Mouse (Mus musculus) liver (tissue): ENCODE measurements around the gene Edar.
"Not testable (repeated sequence)": the region's sequence is repeated elsewhere in the genome, so short reads cannot be mapped to it uniquely, and the experiment has no call there.

ENCODE experiments used
- DNase-seq: peaks from one replicate; pipeline ENCODE4 v3.0.0-alpha.2; 2020; ENCODE audit warnings: mixed read lengths

The Edar gene

DNA sequence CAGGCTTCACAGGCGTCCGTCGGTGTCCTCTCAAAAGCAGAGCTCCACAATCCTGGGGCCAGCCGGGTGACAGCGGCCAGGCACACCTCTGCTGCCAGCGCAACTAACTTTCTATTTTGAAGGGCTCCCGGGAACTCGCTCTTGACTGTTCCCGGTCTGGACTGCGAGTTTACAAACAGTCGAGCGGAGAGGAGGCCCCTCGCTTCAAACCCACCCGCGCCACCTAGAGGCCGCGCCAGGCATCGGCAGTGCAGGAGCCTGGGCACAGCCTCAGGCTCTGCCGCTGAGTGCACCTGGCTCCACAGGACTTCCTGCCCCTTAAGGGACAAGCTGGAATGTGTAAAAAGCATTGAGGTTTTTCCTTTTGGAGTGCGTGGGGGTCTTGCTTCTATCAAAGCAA, at the start of gene Edar:
Edar (minus strand) TSS at position 122 of the 400 bp plus-strand sequence.
- peak; percentile 76 for DNase-seq

GRCm38 (mm10) chr10:58718110-58718509, 42.7 kb upstream of the Edar start, which contains the start of gene Gm17542:
TSS of gene Gm17542 (minus strand) at chr10:58718210.
- DNase-seq = not testable (repeated sequence)

DNA sequence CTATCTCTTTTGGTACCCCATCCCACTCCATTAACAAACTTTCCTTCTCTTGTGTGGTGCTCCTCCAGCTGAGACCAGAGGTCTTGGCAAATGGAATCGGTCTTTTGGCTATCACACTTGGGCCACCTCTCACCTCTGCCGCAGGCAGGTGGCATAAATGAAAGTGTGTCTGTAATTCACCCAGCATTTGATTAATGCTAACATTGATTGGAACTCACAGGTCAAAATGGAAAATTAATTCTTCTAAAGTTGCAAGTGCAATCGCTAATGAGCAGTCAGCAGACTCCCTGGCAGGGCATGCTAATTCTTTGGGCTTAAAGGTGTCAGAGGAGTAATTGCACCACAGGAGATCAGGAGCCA, 39.3 kb upstream of the Edar start:
- DNase-seq = no peak

GRCm38 (mm10) chr10:58713855-58714788, 38.7 kb upstream of the Edar start:
- no peak for DNase-seq

DNA sequence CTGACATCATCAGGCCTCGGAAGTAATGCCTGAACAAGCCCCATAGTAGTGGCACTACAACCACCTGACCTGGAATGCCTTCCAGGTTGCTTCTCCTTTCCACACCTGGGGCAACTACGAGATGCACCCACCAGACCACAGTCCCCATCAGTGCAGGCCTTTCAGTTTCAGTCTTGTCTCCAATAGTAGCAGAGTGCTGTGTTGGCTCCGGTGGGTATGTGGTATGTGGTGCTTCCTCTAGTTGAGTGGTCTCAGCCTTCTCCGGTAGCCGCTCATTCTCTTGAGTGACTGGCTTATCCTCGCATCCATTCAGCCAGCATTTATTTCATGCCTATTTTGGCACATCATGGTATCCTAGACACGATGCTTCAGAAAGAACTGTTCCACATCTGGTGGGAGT, 37.8 kb upstream of the Edar start:
- DNase-seq = no peak

DNA sequence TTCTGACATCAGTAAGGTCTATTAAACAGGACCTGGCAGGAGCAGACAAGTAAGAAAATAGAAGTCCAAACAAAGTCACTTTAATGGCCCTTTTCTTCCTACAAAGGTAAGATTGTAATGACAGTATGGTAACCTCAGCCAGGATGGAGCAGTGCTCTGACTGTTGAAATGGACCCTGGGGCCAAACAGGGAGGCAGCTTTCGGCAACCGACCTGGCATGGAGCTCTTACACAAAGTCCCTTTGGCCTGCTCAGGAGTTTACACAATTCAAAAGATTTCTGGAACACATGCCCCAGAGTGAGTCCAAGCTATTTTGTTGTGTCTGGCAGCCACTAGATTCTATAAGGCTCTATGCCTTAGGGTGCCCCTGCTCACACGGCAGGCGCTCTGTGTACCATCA, 33.6 kb upstream of the Edar start:
- DNase-seq = no peak

DNA sequence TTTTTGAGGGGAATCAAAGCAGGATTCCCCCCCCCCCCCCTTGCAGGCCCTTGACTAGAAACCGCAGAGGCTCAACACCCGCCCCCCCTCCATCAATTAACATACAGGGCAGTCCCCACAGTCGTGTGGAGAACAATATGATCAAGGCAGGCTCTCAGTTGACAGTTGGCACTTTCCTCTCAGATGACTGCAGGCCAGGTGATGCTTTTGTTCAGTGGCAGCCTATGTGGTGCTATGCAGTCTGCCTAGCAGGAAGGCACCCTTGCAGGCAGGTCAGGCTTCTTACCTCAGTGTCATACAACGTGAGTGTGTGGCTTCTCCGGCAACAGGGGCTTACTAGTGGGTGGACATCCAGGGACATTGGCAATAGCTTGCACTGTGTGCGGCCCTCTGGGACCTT, 25.1 kb upstream of the Edar start:
- no peak for DNase-seq

GRCm38 (mm10) chr10:58700160-58700559, 24.7 kb upstream of the Edar start:
- DNase-seq = no peak

DNA sequence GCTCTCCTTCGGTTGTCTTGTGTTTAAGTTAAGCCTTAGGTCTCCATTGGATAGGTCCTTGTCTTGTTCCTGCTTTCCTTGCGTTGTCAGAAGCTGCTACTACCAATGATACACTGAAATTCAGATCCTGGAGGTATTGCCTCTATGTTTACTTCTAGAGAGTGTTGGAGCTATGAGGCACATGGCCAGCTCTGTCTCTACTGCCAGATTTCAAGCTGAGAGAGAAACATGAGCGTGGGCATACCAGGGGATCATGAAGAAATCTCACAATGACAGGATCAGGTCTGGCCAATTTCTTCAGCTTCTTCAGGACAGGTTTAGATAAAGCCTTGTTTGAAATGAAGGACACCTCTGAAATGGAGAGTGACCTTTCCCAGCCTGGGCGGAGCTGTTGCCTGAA, 23.5 kb upstream of the Edar start:
- DNase-seq = no peak

GRCm38 (mm10) chr10:58691051-58691450, 15.6 kb upstream of the Edar start:
- no peak for DNase-seq

DNA sequence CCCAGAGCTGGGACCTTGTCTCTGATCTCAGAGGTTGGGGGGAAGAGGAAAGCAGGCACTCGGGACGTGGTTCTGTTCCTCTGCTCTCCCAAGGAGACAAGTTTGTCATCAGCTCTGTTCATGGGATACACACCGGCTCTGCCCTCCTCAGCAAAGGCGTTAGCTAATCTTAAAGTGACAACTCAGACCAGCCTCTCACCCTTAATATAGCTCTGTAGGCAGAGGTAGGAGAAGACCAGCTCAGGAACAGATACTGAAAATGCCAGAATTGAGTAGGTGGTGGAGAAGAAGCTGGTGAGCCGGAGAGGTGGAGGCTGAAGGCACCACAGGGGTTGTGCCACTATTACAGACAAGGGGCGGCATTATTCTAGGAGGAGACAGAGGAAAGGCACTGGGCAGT, 3.8 kb upstream of the Edar start:
- DNase-seq = no peak

GRCm38 (mm10) chr10:58673278-58674061, 2.0 kb downstream of the Edar start:
- peak; percentile 59 for DNase-seq

GRCm38 (mm10) chr10:58672557-58673277, 2.7 kb downstream of the Edar start:
- no peak for DNase-seq

- no peak for DNase-seq
Observed at GRCm38 (mm10) chr10:58663868-58664267, 11.6 kb downstream of the Edar start.

- DNase-seq = no peak
Observed at GRCm38 (mm10) chr10:58663417-58663816, 12.0 kb downstream of the Edar start.

DNA sequence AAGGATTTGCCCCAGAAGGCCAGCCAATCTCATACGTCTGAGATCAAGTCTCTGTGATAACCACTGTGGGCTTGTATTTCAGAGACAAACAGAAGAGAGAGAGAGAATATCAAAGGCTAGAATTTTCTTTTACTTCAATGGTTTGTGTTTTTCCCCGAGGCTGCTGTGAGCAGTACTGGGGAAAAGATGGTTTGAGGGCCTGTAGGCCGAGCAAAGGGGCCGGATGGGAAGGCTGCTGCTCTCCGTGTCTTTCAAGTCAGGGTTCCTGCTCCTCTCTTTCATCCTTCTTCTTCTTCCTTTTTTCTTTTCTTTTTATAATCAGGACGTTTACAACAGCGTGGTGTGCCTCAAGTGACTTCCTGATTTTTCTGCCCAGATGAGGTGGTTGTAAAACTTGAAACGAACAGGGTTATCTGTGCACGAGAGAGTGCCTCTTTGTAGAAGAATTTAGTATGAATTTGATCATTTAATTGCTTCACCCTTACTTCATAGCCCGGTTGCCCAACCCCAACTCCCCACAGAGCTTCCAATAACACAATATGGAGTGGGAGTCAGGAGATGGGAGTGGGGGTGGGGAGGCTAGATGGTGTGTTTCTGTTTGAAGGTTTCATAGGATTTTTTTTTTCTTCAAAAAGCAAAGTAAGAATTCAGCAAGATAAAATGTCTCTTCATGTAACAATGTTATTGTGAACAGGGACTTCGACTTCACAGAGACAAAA, 16.0 kb downstream of the Edar start:
- no peak for DNase-seq

GRCm38 (mm10) chr10:58657731-58658130, 17.7 kb downstream of the Edar start:
- no peak for DNase-seq

DNA sequence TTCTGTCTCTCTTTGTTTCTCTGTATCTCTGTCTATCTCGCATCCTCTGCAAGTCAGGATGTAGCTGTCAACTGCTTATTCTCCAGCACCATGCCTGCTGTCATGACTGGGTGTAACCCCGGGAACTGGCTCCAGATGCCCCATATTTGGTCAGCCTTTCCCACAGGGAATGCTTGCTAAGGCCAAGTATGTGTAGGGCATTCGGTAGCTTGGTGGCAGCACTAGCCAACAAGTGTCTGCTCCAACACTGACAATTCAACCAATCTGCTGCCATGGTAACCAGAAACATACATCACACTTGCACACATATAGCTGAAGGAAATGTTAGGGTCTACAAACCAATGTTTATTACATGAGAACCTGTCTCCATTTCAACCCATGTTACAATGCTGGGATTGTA, 21.8 kb downstream of the Edar start:
- DNase-seq = no peak

GRCm38 (mm10) chr10:58652418-58653394, 22.7 kb downstream of the Edar start:
- DNase-seq = no peak

- DNase-seq = no peak
Observed at GRCm38 (mm10) chr10:58652045-58652417, 23.4 kb downstream of the Edar start.
